Mouse (Mus musculus): ENCODE measurements at regions not wholly inside any gene's neighbourhood (a gene's known extent, or its start where the extent isn't known, plus 50 kb on each side); places are given as distances from the start of the nearest gene placed in this dataset.

DNA sequence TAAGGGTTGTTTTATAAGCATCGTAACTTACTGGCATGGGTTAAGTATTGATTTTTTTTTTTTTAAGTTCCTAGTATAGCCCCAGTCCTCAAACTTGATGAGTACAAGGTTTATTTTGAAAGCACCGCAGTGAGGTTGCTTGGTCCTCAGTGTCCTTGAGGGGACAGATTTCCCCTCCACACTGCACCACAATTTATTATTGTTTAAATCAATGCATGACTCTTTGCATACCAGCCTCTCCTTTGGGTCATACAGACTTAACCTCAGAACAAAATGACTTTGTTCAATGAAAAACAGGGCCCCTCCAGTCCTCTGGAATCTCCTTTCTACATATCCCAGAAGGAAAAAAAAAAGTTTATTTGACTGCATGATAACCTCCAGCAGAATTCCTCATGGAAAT, 63.9 kb downstream of the Dact1 start:
- TF ChIP-seq CTCF (IDR thresholded peaks at IDR 0.05) (no peak), EP300 (IDR thresholded peaks at IDR 0.05; ENCODE audit: insufficient read depth, low read depth, low read length) (no peak)
